Comparison of ENCODE assay signal across 13 mouse cellular contexts in the genomic region with DNA sequence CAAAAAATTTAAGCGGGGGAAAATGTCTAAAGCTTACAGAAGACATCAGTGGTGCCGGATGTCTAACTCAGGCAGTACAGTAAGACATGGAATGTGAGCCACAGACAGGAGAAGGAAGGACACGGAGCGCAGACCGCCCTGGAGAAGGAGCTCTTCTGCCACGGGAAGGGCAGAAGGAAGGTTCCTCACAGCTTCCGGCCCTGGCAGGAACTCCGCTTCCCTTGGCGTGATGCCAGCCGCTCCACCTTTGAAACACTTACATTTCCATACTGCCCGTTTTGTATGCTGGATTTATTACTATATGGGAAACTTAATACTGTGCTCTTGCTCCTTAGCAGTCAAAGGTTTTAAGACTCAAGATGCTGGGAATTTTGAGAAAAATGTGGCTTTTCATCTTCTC.
"Had no signal": no experiment of that assay in that cellular context is flagged by ENCODE, and none has a peak within 500 bp of the region (broad histone marks: within the 10 kb centered on the region; RNA-seq: fewer than 3 reads in every experiment).

No protein-coding gene starts in this region.

- H3K27ac ChIP-seq: left cerebral cortex, adult 2 months; limb, embryonic 12.5 days; liver, embryonic 13.5 days; midbrain, embryonic 13.5 days; stomach, postnatal 0 days had no signal

- H3K4me3 ChIP-seq: left cerebral cortex, adult 2 months; limb, embryonic 12.5 days; liver, embryonic 13.5 days; midbrain, embryonic 13.5 days had no signal

- ATAC-seq: inflammation-experienced regulatory T-cells, adult 6 months; intestine, postnatal 0 days; liver, postnatal 0 days; midbrain, embryonic 13.5 days had no signal

- DNase-seq: liver; liver, embryonic 13.5 days; liver, postnatal 0 days; lung, postnatal 36 days; right cerebral cortex, postnatal 25 days; thymus, adult 18-20 months; thymus, postnatal 14 days had no signal

- H3K4me1 ChIP-seq: limb, embryonic 12.5 days; liver, embryonic 13.5 days; midbrain, embryonic 13.5 days had no signal

- H3K9me3 ChIP-seq: limb, embryonic 12.5 days; liver, embryonic 13.5 days; midbrain, embryonic 13.5 days had no signal

- H3K9ac ChIP-seq: limb, embryonic 12.5 days; liver, embryonic 13.5 days; liver, postnatal 0 days; midbrain, embryonic 13.5 days had no signal

- H3K36me3 ChIP-seq: limb, embryonic 12.5 days; liver, embryonic 13.5 days; midbrain, embryonic 13.5 days had no signal

- H3K4me2 ChIP-seq: limb, embryonic 12.5 days; liver, embryonic 13.5 days; midbrain, embryonic 13.5 days had no signal

- H3K27me3 ChIP-seq: limb, embryonic 12.5 days; liver, embryonic 13.5 days; midbrain, embryonic 13.5 days had no signal
